Mouse (Mus musculus) embryonic facial prominence, embryonic 14.5 days (tissue): ENCODE measurements around the gene Rtp3. TPM values are rescaled to one million over a fixed set of nuclear protein-coding genes. Genes with fewer than 3 reads are reported as not detected.
A peak's percentile ranks its signal among the peaks of the same experiment; 100 is the strongest.

Experiments used
- ATAC-seq: fragments of 200-750 bp; cut with Nextera tagmentation; 2 replicates; pipeline ENCODE4 v1.8.0; 2017; ENCODE audit warnings: low read depth, moderate number of reproducible peaks, moderate TSS enrichment
- DNase-seq: peaks from one replicate; pipeline ENCODE4 v3.0.0-alpha.2; 2015; ENCODE audit warnings: low spot score
- H3K27ac ChIP-seq: fragments of 300-500 bp; sonication (generic); replicated peaks from 2 replicates; pipeline ENCODE4 v1.5.1; 2014; ENCODE audit warnings: low read depth, mild to moderate bottlenecking, low read length, moderate library complexity
- H3K27me3 ChIP-seq: fragments of 300-500 bp; sonication (generic); replicated peaks from 2 replicates; pipeline ENCODE4 v1.6.1; 2014; ENCODE audit warnings: low read length; ENCODE audit not compliant: control insufficient read depth, insufficient read depth
- H3K36me3 ChIP-seq: fragments of 300-500 bp; sonication (generic); 2 replicates; pipeline ENCODE4 v1.6.1; 2014; ENCODE audit warnings: low read length, mixed read lengths; ENCODE audit not compliant: control insufficient read depth, insufficient read depth
- H3K4me1 ChIP-seq: fragments of 300-500 bp; sonication (generic); 2 replicates; pipeline ENCODE4 v1.6.1; 2014; ENCODE audit warnings: antibody characterized with exemption, low read length; ENCODE audit not compliant: control insufficient read depth, insufficient read depth
- H3K4me2 ChIP-seq: fragments of 300-500 bp; sonication (generic); 2 replicates; pipeline ENCODE4 v1.6.1; 2014; ENCODE audit warnings: low read depth, mild to moderate bottlenecking, low read length, moderate library complexity, mixed read lengths
- H3K4me3 ChIP-seq: fragments of 300-500 bp; sonication (generic); 2 replicates; pipeline ENCODE4 v1.5.1; 2014; ENCODE audit warnings: low read depth, mild to moderate bottlenecking, low read length
- H3K9ac ChIP-seq: fragments of 300-500 bp; sonication (generic); 2 replicates; pipeline ENCODE4 v1.6.1; 2014; ENCODE audit warnings: low read depth, mild to moderate bottlenecking, low read length, moderate library complexity, mixed read lengths
- H3K9me3 ChIP-seq: fragments of 300-500 bp; sonication (generic); 2 replicates; pipeline ENCODE4 v1.6.1; 2016; ENCODE audit warnings: low read length; ENCODE audit not compliant: control insufficient read depth
- WGBS: fragments of 180-500 bp; shearing (Covaris S2); extraction: QIAGEN DNeasy Blood & Tissue Kit; methylation state at CpG from one replicate; pipeline ENCODE4 v1.1.7; 2014; 5-methylcytosine and 5-hydroxymethylcytosine counted together
- polyA plus RNA-seq: library from polyadenylated mRNA; unstranded; fragments of >200 nt; fragmentation: Nextera tagmentation; extraction: Ambion mirVana; gene quantifications from 2 replicates; pipeline ENCODE4 v1.2.1, GENCODE M21; 2014

Gene Rtp3
- polyA plus RNA-seq, 1 experiment from 2014 or later = 0.35 TPM

GRCm38 (mm10) chr9:111006544-111006943 is 16.2 kb upstream of the Rtp3 start:
- Histone ChIP-seq H3K27me3 (no peaks in the 10 kb centered on the region), H3K36me3 (no peaks in the 10 kb centered on the region), H3K4me1 (no peaks in the 10 kb centered on the region), H3K9ac (no peak overlapping the region), H3K27ac (no peak overlapping the region), H3K4me3 (no peak overlapping the region), H3K9me3 (no peaks in the 10 kb centered on the region), H3K4me2 (no peak overlapping the region)
- DNase-seq (no peak), ATAC-seq (no peak)
- WGBS = 93% methylated on average over 2 of the region's 2 CpGs

GRCm38 (mm10) chr9:111003279-111003678 is 12.9 kb upstream of the Rtp3 start:
- H3K4me2 ChIP-seq = no peak overlapping the region
- WGBS = 86% methylated on average over 9 of the region's 9 CpGs
- H3K4me1 ChIP-seq = no peaks in the 10 kb centered on the region
- no peak overlapping the region for H3K9ac ChIP-seq
- H3K27ac ChIP-seq = no peak overlapping the region
- no peaks in the 10 kb centered on the region for H3K27me3 ChIP-seq
- H3K36me3 ChIP-seq = no peaks in the 10 kb centered on the region
- H3K4me3 ChIP-seq = no peak overlapping the region
- DNase-seq = no peak
- no peaks in the 10 kb centered on the region for H3K9me3 ChIP-seq
- no peak for ATAC-seq

GRCm38 (mm10) chr9:111001621-111002020 is 11.2 kb upstream of the Rtp3 start:
- no peak for ATAC-seq
- H3K9me3 ChIP-seq = no peaks in the 10 kb centered on the region
- no peaks in the 10 kb centered on the region for H3K36me3 ChIP-seq

GRCm38 (mm10) chr9:110999856-111000255 is 9.5 kb upstream of the Rtp3 start:
- DNase-seq (no peak), ATAC-seq (no peak)
- H3K9ac ChIP-seq = no peak overlapping the region
- H3K4me2 ChIP-seq = no peak overlapping the region
- H3K4me3 ChIP-seq = no peak overlapping the region
- no peak overlapping the region for H3K27ac ChIP-seq
- 73% methylated on average over 10 of the region's 10 CpGs for WGBS
- no peaks in the 10 kb centered on the region for H3K27me3 ChIP-seq
- H3K9me3 ChIP-seq = no peaks in the 10 kb centered on the region
- H3K4me1 ChIP-seq = no peaks in the 10 kb centered on the region
- no peaks in the 10 kb centered on the region for H3K36me3 ChIP-seq

More at GRCm38 (mm10) chr9:111001621-111002020, 11.2 kb upstream of the Rtp3 start:
- H3K4me1 ChIP-seq = no peaks in the 10 kb centered on the region
- no peaks in the 10 kb centered on the region for H3K27me3 ChIP-seq
- H3K9ac ChIP-seq = no peak overlapping the region
- DNase-seq = no peak
- H3K4me2 ChIP-seq = no peak overlapping the region
- no peak overlapping the region for H3K4me3 ChIP-seq
- H3K27ac ChIP-seq = no peak overlapping the region
- 76% methylated on average over 12 of the region's 12 CpGs for WGBS

GRCm38 (mm10) chr9:110999056-110999455 is 8.7 kb upstream of the Rtp3 start:
- Histone ChIP-seq H3K4me3 (no peak overlapping the region), H3K36me3 (no peaks in the 10 kb centered on the region), H3K4me1 (no peaks in the 10 kb centered on the region), H3K9me3 (no peaks in the 10 kb centered on the region), H3K27me3 (no peaks in the 10 kb centered on the region), H3K27ac (no peak overlapping the region), H3K9ac (no peak overlapping the region), H3K4me2 (no peak overlapping the region)
- DNase-seq = no peak
- WGBS = 78% methylated on average over 2 of the region's 2 CpGs
- no peak for ATAC-seq

GRCm38 (mm10) chr9:110997245-110997644 is 6.9 kb upstream of the Rtp3 start:
- Histone ChIP-seq H3K4me1 (no peaks in the 10 kb centered on the region), H3K9me3 (no peaks in the 10 kb centered on the region), H3K27me3 (no peaks in the 10 kb centered on the region), H3K36me3 (no peaks in the 10 kb centered on the region), H3K4me3 (no peak overlapping the region), H3K4me2 (no peak overlapping the region), H3K9ac (no peak overlapping the region), H3K27ac (no peak overlapping the region)
- DNase-seq (peak; percentile 85), ATAC-seq (peak; percentile 70)
- 3% methylated on average over 5 of the region's 5 CpGs for WGBS

GRCm38 (mm10) chr9:110994716-110995172 is 4.4 kb upstream of the Rtp3 start:
- DNase-seq = peak; percentile 93
- WGBS = 10% methylated on average over 13 of the region's 13 CpGs
- ATAC-seq = peak; percentile 84
- H3K9me3 ChIP-seq = no peaks in the 10 kb centered on the region
- no peaks in the 10 kb centered on the region for H3K36me3 ChIP-seq
- H3K4me2 ChIP-seq = peak overlapping the region; percentile 51
- no peaks in the 10 kb centered on the region for H3K4me1 ChIP-seq
- H3K9ac ChIP-seq = 0 out of 2 replicates have a peak overlapping the region, but pooled peaks have one; percentile 34
- no peak overlapping the region for H3K27ac ChIP-seq
- peak overlapping the region; percentile 41 for H3K4me3 ChIP-seq
- no peaks in the 10 kb centered on the region for H3K27me3 ChIP-seq

GRCm38 (mm10) chr9:110993281-110993709 is 2.9 kb upstream of the Rtp3 start:
- Histone ChIP-seq H3K4me1 (no peaks in the 10 kb centered on the region), H3K36me3 (no peaks in the 10 kb centered on the region), H3K9me3 (no peaks in the 10 kb centered on the region), H3K9ac (no peak overlapping the region), H3K4me2 (no peak overlapping the region), H3K4me3 (no peak overlapping the region), H3K27me3 (no peaks in the 10 kb centered on the region), H3K27ac (no peak overlapping the region)
- ATAC-seq = no peak
- 41% methylated on average over 3 of the region's 3 CpGs for WGBS
- no peak for DNase-seq

- Histone ChIP-seq H3K36me3 (no peaks in the 10 kb centered on the region), H3K4me2 (no peak overlapping the region), H3K27ac (no peak overlapping the region), H3K9me3 (no peaks in the 10 kb centered on the region), H3K27me3 (no peaks in the 10 kb centered on the region), H3K9ac (no peak overlapping the region), H3K4me1 (no peaks in the 10 kb centered on the region), H3K4me3 (no peak overlapping the region)
- WGBS = 91% methylated on average over 2 of the region's 2 CpGs
- no peak for DNase-seq
- ATAC-seq = no peak
Observed at GRCm38 (mm10) chr9:110989543-110989942, 840 bp downstream of the Rtp3 start.
